ENCODE assay signal across 8 mouse cellular contexts in the genomic region with DNA sequence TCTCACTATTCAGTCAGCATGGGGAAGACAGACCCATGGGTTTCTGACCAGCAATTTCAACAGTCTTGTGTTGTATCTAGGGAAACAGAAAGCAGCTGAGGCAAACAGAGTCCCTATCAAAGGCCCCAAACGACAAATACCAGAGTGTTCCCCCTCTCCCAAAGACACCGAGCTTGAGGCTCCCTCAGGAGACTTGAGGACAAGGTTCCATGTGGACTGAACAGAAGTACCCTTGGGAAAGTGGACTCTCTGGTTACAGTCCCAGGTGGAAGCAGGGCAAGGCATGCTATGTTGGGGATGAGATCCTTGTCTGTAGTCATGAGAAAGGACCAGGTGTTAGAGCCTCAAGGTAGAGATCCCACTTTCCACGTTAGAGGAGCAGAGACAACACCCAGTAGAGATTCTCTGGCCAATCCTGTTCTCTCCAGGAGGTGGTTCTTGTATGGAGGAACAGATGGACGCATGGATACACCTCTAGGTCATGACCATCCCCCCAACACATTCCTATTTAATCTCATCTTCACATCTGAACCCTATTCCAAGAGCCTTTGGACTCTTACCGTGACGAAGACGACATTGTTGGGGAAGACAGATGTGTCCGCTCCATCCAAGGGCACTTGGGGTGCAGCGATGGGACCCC. TPM values are rescaled to one million over a fixed set of nuclear protein-coding genes. Genes with fewer than 3 reads are reported as not detected.
DNase-seq lines count a peak whose midpoint lies in the region; ATAC-seq lines count a peak whose summit lies in the region.

No protein-coding gene starts in this region.

- peaks cover 51% of the 10 kb centered on the region for H3K4me1 ChIP-seq in heart, embryonic 15.5 days (replicated peaks)
- H3K4me1 ChIP-seq in embryonic facial prominence, embryonic 10.5 days: peaks cover 63% of the 10 kb centered on the region
- H3K4me1 ChIP-seq in hindbrain, embryonic 15.5 days (replicated peaks): peaks cover 66% of the 10 kb centered on the region
- H3K4me1 ChIP-seq in midbrain, embryonic 15.5 days: peaks cover 61% of the 10 kb centered on the region

- no peak overlapping the region for H3K27ac ChIP-seq in heart, embryonic 15.5 days
- H3K27ac ChIP-seq in embryonic facial prominence, embryonic 10.5 days (replicated peaks): no peak overlapping the region; the same call in 1 of the 2 replicates
- H3K27ac ChIP-seq in hindbrain, embryonic 15.5 days (replicated peaks): no peak overlapping the region
- no peak overlapping the region for H3K27ac ChIP-seq in midbrain, embryonic 15.5 days

- peaks cover 32% of the 10 kb centered on the region for H3K36me3 ChIP-seq in heart, embryonic 15.5 days
- H3K36me3 ChIP-seq in embryonic facial prominence, embryonic 10.5 days (replicated peaks): peaks cover 53% of the 10 kb centered on the region
- peaks cover 30% of the 10 kb centered on the region for H3K36me3 ChIP-seq in hindbrain, embryonic 15.5 days
- peaks cover 12% of the 10 kb centered on the region; the same call in 1 of the 2 replicates for H3K36me3 ChIP-seq in midbrain, embryonic 15.5 days (replicated peaks)

- peak overlapping the region; percentile 86 for H3K4me3 ChIP-seq in heart, embryonic 15.5 days
- peak overlapping the region; percentile 95 for H3K4me3 ChIP-seq in embryonic facial prominence, embryonic 10.5 days
- peak overlapping the region; percentile 77 for H3K4me3 ChIP-seq in hindbrain, embryonic 15.5 days
- peak overlapping the region; percentile 72 for H3K4me3 ChIP-seq in midbrain, embryonic 15.5 days

- H3K4me2 ChIP-seq in heart, embryonic 15.5 days: peak overlapping the region; percentile 95
- H3K4me2 ChIP-seq in hindbrain, embryonic 15.5 days: peak overlapping the region; percentile 79
- H3K4me2 ChIP-seq in midbrain, embryonic 15.5 days: peak overlapping the region; percentile 91

- H3K9ac ChIP-seq in heart, embryonic 15.5 days: peak overlapping the region; percentile 90
- peak overlapping the region; percentile 93 for H3K9ac ChIP-seq in hindbrain, embryonic 15.5 days
- H3K9ac ChIP-seq in midbrain, embryonic 15.5 days: 0 out of 2 replicates have a peak overlapping the region, but pooled peaks have one; percentile 88

- intact Hi-C loops in heart, postnatal 10 days (cut with DNase I): loop anchor here (10.0 kb wide), 1 partner anchor 381 kb away; a partner anchor contains a TSS

- 60% methylated on average over 9 of the region's 9 CpGs for WGBS in heart, embryonic 15.5 days
- WGBS in embryonic facial prominence, embryonic 10.5 days: 82% methylated on average over 9 of the region's 9 CpGs
- 64% methylated on average over 9 of the region's 9 CpGs for WGBS in hindbrain, embryonic 15.5 days
- WGBS in midbrain, embryonic 15.5 days: 65% methylated on average over 9 of the region's 9 CpGs

- H3K27me3 ChIP-seq in heart, embryonic 15.5 days: no peaks in the 10 kb centered on the region
- H3K27me3 ChIP-seq in embryonic facial prominence, embryonic 10.5 days (replicated peaks; ENCODE audit: low read depth, poor library complexity, severe bottlenecking): peaks cover 8% of the 10 kb centered on the region; the same call in 1 of the 2 replicates
- H3K27me3 ChIP-seq in hindbrain, embryonic 15.5 days: no peaks in the 10 kb centered on the region; the same call in 1 of the 2 replicates
- no peaks in the 10 kb centered on the region for H3K27me3 ChIP-seq in midbrain, embryonic 15.5 days (replicated peaks)

- no peak for DNase-seq in heart, postnatal 10 days
- no peak for DNase-seq in embryonic facial prominence, embryonic 10.5 days (ENCODE audit: low spot score)
- DNase-seq in spleen, postnatal 4 days (ENCODE audit: low spot score in 2 of 2): no peak
- no peak for DNase-seq in layer of hippocampus, postnatal 36 days

- no peak for ATAC-seq in heart, embryonic 15.5 days (replicated peaks; ENCODE audit: insufficient number of reproducible peaks, insufficient read depth, low FRiP score, low read depth)
- ATAC-seq in hindbrain, embryonic 15.5 days (ENCODE audit: low FRiP score, low read depth): no peak
- no peak for ATAC-seq in midbrain, embryonic 15.5 days (replicated peaks)
- ATAC-seq in monocyte, adult 5-6 weeks (replicated peaks; ENCODE audit: insufficient number of reproducible peaks, low FRiP score, low TSS enrichment, poor library complexity, severe bottlenecking): no peak

- no peaks in the 10 kb centered on the region for H3K9me3 ChIP-seq in heart, embryonic 15.5 days (replicated peaks)
- no peaks in the 10 kb centered on the region for H3K9me3 ChIP-seq in embryonic facial prominence, embryonic 10.5 days
- no peaks in the 10 kb centered on the region for H3K9me3 ChIP-seq in hindbrain, embryonic 15.5 days
- H3K9me3 ChIP-seq in midbrain, embryonic 15.5 days: no peaks in the 10 kb centered on the region

RNA-seq across cellular contexts. Expression of a gene that starts 3.4 kb away (rescaled TPM):
- 5.3 and 7.6 TPM in 2 replicates for polyA plus RNA-seq in heart, embryonic 15.5 days (2015; fragmentation: Nextera tagmentation; extraction: Ambion mirVana)
- total RNA-seq in heart, postnatal 10 days (2021): 10 to 100 TPM; 26.2 to 41.3 TPM
- 9.1 and 11.5 TPM in 2 replicates for polyA plus RNA-seq in embryonic facial prominence, embryonic 10.5 days (2016; fragmentation: Nextera tagmentation; extraction: Ambion mirVana)
- polyA plus RNA-seq in hindbrain, embryonic 15.5 days (2015; fragmentation: Nextera tagmentation; extraction: Ambion mirVana): 9.7 and 11.0 TPM in 2 replicates
- polyA plus RNA-seq in midbrain, embryonic 15.5 days (2015; fragmentation: Nextera tagmentation; extraction: Ambion mirVana): 10.7 and 10.8 TPM in 2 replicates
- total RNA-seq in layer of hippocampus, postnatal 36 days (2021): 10 to 100 TPM; 40.8 to 44.5 TPM
- 20.7 to 27.6 TPM (median 21.5 TPM) in 3 replicates for total RNA-seq in monocyte, adult 5-6 weeks (2017)

RNA-seq across cellular contexts. Expression of a gene that starts 3.6 kb away (rescaled TPM):
- 7.8 and 11.4 TPM in 2 replicates for polyA plus RNA-seq in heart, embryonic 15.5 days (2015; fragmentation: Nextera tagmentation; extraction: Ambion mirVana)
- total RNA-seq in heart, postnatal 10 days (2021): 1 to 10 TPM; 2.8 to 3.1 TPM
- polyA plus RNA-seq in embryonic facial prominence, embryonic 10.5 days (2016; fragmentation: Nextera tagmentation; extraction: Ambion mirVana): 14.5 and 17.5 TPM in 2 replicates
- polyA plus RNA-seq in hindbrain, embryonic 15.5 days (2015; fragmentation: Nextera tagmentation; extraction: Ambion mirVana): 11.9 and 12.8 TPM in 2 replicates
- polyA plus RNA-seq in midbrain, embryonic 15.5 days (2015; fragmentation: Nextera tagmentation; extraction: Ambion mirVana): 10.5 and 11.9 TPM in 2 replicates
- 1 to 10 TPM; 5.2 to 7.1 TPM for total RNA-seq in layer of hippocampus, postnatal 36 days (2021)
- 5.5 to 18.4 TPM (median 12.3 TPM) in 3 replicates for total RNA-seq in monocyte, adult 5-6 weeks (2017)

RNA-seq across cellular contexts. Expression of a gene that starts 5.4 kb away (rescaled TPM):
- 21.1 and 25.5 TPM in 2 replicates for polyA plus RNA-seq in heart, embryonic 15.5 days (2015; fragmentation: Nextera tagmentation; extraction: Ambion mirVana)
- total RNA-seq in heart, postnatal 10 days (2021): 10 to 100 TPM; 13.4 to 17.4 TPM
- 47.9 and 49.1 TPM in 2 replicates for polyA plus RNA-seq in embryonic facial prominence, embryonic 10.5 days (2016; fragmentation: Nextera tagmentation; extraction: Ambion mirVana)
- 43.4 and 44.7 TPM in 2 replicates for polyA plus RNA-seq in hindbrain, embryonic 15.5 days (2015; fragmentation: Nextera tagmentation; extraction: Ambion mirVana)
- polyA plus RNA-seq in midbrain, embryonic 15.5 days (2015; fragmentation: Nextera tagmentation; extraction: Ambion mirVana): 37.3 and 45.0 TPM in 2 replicates
- total RNA-seq in layer of hippocampus, postnatal 36 days (2021): 10 to 100 TPM; 24.1 to 24.6 TPM
- 8.7 to 10.8 TPM (median 9.5 TPM) in 3 replicates for total RNA-seq in monocyte, adult 5-6 weeks (2017)

RNA-seq across cellular contexts. Expression of a gene that starts 38.5 kb away (rescaled TPM):
- polyA plus RNA-seq in heart, embryonic 15.5 days (2015; fragmentation: Nextera tagmentation; extraction: Ambion mirVana): 130 and 164 TPM in 2 replicates
- total RNA-seq in heart, postnatal 10 days (2021): 100 to 1,000 TPM; 279 to 287 TPM
- 89.8 and 94.3 TPM in 2 replicates for polyA plus RNA-seq in embryonic facial prominence, embryonic 10.5 days (2016; fragmentation: Nextera tagmentation; extraction: Ambion mirVana)
- 84.5 and 88.6 TPM in 2 replicates for polyA plus RNA-seq in hindbrain, embryonic 15.5 days (2015; fragmentation: Nextera tagmentation; extraction: Ambion mirVana)
- polyA plus RNA-seq in midbrain, embryonic 15.5 days (2015; fragmentation: Nextera tagmentation; extraction: Ambion mirVana): 58.0 and 59.8 TPM in 2 replicates
- total RNA-seq in layer of hippocampus, postnatal 36 days (2021): 100 to 1,000 TPM; 170 to 176 TPM
- total RNA-seq in monocyte, adult 5-6 weeks (2017): 65.2 to 107 TPM (median 70.0 TPM) in 3 replicates

RNA-seq across cellular contexts. Expression of a gene that starts 42.6 kb away (rescaled TPM):
- polyA plus RNA-seq in heart, embryonic 15.5 days (2015; fragmentation: Nextera tagmentation; extraction: Ambion mirVana): 1.2 and 1.6 TPM in 2 replicates
- total RNA-seq in heart, postnatal 10 days (2021): 1 to 10 TPM; 1.6 to 1.7 TPM
- 3.0 and 3.6 TPM in 2 replicates for polyA plus RNA-seq in embryonic facial prominence, embryonic 10.5 days (2016; fragmentation: Nextera tagmentation; extraction: Ambion mirVana)
- polyA plus RNA-seq in hindbrain, embryonic 15.5 days (2015; fragmentation: Nextera tagmentation; extraction: Ambion mirVana): 44.1 and 48.5 TPM in 2 replicates
- polyA plus RNA-seq in midbrain, embryonic 15.5 days (2015; fragmentation: Nextera tagmentation; extraction: Ambion mirVana): 58.6 and 61.2 TPM in 2 replicates
- total RNA-seq in layer of hippocampus, postnatal 36 days (2021): 10 to 100 TPM; 65.4 to 66.3 TPM
- total RNA-seq in monocyte, adult 5-6 weeks (2017): 0.19 to 1.2 TPM (median 0.43 TPM) in 3 replicates
